Mouse (Mus musculus) layer of hippocampus, adult 18-20 months (tissue): ENCODE measurements around the gene Gpr182. TPM values are rescaled to one million over a fixed set of nuclear protein-coding genes. Genes with fewer than 3 reads are reported as not detected.

Experiments used
- DNase-seq, 2 experiments: peaks; one replicate each; pipeline ENCODE4 v3.0.0; 2022; ENCODE audit warnings: low spot score in 2 of 2
- total RNA-seq, 2 experiments: library from RNA; stranded (reverse); gene quantifications; 2 replicates each; pipeline ENCODE4 v1.2.3; 2021

Gene Gpr182
- total RNA-seq, 2 experiments from 2014 or later: 0.99 to 1.2 TPM

DNA sequence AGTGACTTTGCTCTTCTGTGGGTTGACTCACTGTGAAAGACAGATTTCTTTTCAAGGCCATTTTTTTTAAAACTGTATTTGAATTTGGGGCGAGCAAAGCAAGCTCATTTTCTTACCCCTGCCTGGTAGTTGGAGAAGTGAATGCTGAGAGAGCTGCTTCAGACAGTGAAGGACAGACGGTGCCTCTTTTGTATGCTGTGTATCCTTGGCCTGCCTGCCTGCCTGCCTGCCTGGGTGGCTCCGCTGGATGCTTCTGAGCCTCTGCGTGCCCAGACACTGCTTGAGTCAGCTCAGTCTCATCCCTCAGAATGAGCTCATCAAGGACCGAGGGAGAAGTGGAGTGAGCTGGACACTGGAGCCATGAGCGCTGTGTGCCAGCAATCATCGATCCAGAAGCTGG is 52.6 kb downstream of the Gpr182 start:
- peak in 1 of 2 experiments; percentile 36 for DNase-seq

Other genes starting within 250 kb of the Gpr182 start
- 1 to 10 TPM; 3.6 to 3.8 TPM for gene Ndufa4l2, start 236.8 kb downstream of the Gpr182 start, total RNA-seq
- 10 to 100 TPM; 24.2 to 25.3 TPM for gene Shmt2, start 229.3 kb downstream of the Gpr182 start, total RNA-seq
- 1 to 10 TPM; 1.2 to 1.3 TPM for gene Nxph4, start 217.2 kb downstream of the Gpr182 start, total RNA-seq
- 100 to 1,000 TPM; 284 to 294 TPM for gene Lrp1, start 130.6 kb downstream of the Gpr182 start, total RNA-seq
- 1 to 10 TPM; 5.7 to 7.3 TPM for gene Stat6, start 108.7 kb downstream of the Gpr182 start, total RNA-seq
- 1 to 10 TPM; 6.6 to 6.7 TPM for gene Nemp1, start 84.8 kb downstream of the Gpr182 start, total RNA-seq
- gene Nab2, start 83.2 kb downstream of the Gpr182 start, total RNA-seq: 10 to 100 TPM; 54.8 to 55.6 TPM
- 1 to 10 TPM in 1 of 2 experiments, under 1 TPM in 1; 0.79 to 1.7 TPM for gene Myo1a, start 46.6 kb downstream of the Gpr182 start, total RNA-seq
- gene Tac2, start 27.3 kb downstream of the Gpr182 start, total RNA-seq: 1 to 10 TPM; 3.8 to 6.9 TPM
- 10 to 100 TPM; 11.2 to 11.8 TPM for gene Zbtb39, start 12.2 kb downstream of the Gpr182 start, total RNA-seq
- under 1 TPM in 1 of 2 experiments, not detected in 1; 0.15 TPM for gene Rdh1, start 8.0 kb upstream of the Gpr182 start, total RNA-seq
- not detected for gene Rdh16f1, start 8.1 kb upstream of the Gpr182 start, total RNA-seq
- under 1 TPM; 0.35 to 0.43 TPM for gene Rdh9, start 24.7 kb upstream of the Gpr182 start, total RNA-seq
- gene Rdh16, start 49.4 kb upstream of the Gpr182 start, total RNA-seq: under 1 TPM in 1 of 2 experiments, not detected in 1; 0.35 TPM
- gene Rdh19, start 98.2 kb upstream of the Gpr182 start, total RNA-seq: not detected
- gene Rdh16f2, start 114.7 kb upstream of the Gpr182 start, total RNA-seq: not detected
- gene Rdh7, start 137.1 kb upstream of the Gpr182 start, total RNA-seq: not detected
- gene Sdr9c7, start 146.8 kb upstream of the Gpr182 start, total RNA-seq: not detected